Mouse (Mus musculus) brain, embryonic 14.5 days (tissue): ENCODE results near the gene Msi2. TPM values are rescaled to one million over a fixed set of nuclear protein-coding genes. Genes with fewer than 3 reads are reported as not detected.

Experiments
- DNase-seq: peaks from one replicate; pipeline ENCODE4 v3.0.0-alpha.2; 2011; ENCODE audit warnings: low read depth
- CTCF ChIP-seq: fragments of 200-500 bp; IDR thresholded peaks from 2 replicates; pipeline ENCODE4 v1.5.1; 2012; ENCODE audit warnings: inconsistent platforms, mild to moderate bottlenecking, moderate library complexity, borderline replicate concordance; ENCODE audit not compliant: insufficient read depth, insufficient read length; ENCODE audit errors: extremely low read depth
- POLR2A ChIP-seq: fragments of 200-500 bp; IDR thresholded peaks from 2 replicates; pipeline ENCODE4 v1.6.1; 2012; ENCODE audit warnings: mild to moderate bottlenecking, inconsistent platforms, borderline replicate concordance; ENCODE audit not compliant: poor library complexity, insufficient read depth, insufficient read length, severe bottlenecking; ENCODE audit errors: extremely low read depth
- polyA plus RNA-seq: library from polyadenylated mRNA; depleted of rRNA; stranded (reverse); fragments of >200 nt; gene quantifications from 2 replicates; pipeline ENCODE4 v1.2.3, GENCODE M21; 2012; rRNA removed

Msi2 gene
- 74.1 and 90.4 TPM in 2 replicates for polyA plus RNA-seq

DNA sequence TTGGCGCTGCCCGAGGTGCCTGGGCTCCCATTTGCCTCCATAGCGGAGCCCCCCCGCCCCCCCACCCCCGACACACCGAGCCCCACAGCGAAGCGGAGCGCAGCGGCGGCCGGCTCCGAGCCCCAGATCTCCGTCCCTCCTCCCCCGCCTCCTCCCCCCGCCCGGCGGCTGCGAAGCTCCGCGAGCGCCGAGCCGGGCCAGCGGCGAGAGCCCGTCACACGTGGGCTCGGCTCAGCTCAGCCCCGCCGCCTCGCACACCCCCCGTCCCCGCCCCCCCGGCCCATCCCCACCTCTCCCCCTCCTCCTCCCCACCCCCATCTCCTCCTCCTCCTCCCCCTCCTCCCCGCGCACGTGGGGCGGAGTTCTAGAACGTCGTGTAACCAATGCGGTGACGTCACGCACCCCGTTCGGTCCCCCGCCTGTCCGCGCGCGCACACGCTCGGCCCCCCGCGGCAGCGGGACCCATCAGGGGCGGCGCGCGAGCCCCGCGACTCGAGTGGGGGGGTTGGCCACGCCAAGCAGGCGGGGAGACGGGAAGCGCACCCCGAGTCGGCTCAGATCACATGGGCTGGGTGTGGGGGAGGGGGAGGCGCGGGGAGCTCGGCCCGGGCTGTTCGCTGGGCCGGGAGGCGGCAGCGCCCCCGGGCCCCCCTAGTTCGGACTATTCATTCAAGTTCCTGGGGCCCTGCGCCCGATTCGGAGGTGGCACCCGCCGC is at the start of gene Msi2:
TSS of gene Msi2 (minus strand) at position 464 of the 716 bp plus-strand sequence.
- TF ChIP-seq CTCF (no peak), POLR2A (peak; percentile 58)
- DNase-seq = peak; percentile 98

DNA sequence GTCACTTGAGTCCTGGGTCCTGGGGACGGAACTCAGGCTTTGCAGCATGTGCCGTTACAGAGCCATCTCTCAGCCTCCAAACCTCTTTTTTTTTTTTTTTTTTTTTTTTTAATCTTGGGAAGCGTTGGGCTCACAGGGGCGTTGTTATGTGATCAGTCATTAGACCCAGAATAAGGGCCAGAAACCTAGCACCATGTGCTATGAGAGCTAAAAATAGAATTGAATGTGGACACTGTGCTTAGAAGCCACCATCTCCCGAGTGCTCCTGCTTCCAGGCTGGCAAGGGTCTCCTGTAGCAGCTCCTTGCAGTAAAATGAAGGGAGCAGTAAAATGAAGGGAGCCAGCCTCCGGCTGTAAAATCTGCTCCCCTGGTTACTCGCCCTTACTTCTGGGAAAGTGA is 47.3 kb upstream of the Msi2 start:
- TF ChIP-seq CTCF (no peak), POLR2A (no peak)
- DNase-seq = no peak

DNA sequence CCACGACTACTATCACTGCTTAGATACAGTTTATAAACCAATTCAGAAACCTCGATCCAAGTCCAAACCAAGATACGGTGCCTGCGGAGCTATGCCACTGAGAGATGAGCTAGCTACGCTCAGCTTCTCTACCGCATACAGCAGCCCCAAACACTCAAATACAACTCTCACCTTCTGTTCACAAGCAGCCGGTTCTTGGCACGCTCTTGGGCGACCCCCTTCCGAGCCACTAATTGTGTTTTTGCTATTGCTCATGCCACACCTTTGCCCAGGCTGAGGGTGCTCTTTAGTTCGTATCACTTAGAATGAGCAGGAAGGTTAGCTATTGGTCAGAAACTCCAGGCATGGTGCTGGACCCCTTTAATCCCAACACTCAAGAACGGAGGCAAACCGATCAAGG is 45.1 kb upstream of the Msi2 start:
- TF ChIP-seq CTCF = no peak
- peak; percentile 60 for DNase-seq

DNA sequence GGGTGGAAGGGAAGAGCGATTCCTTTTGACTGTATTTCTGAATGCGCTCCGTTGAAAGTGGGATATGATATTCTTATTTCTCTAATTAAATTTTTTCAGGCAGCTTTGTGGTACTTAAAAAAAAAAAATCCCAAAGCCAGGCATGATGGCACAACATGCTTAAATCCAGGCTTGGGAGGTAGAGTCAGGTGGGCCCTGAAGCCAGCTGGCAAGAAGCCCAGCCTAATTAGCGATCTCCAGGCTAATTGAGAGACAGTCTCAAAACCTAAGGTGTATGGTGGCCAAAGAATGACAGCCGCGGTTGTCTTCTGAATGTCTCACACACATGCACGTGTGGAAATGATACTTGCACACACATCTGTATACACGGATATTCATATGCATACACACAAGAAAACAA is 41.2 kb upstream of the Msi2 start:
- DNase-seq = peak; percentile 89
- no peak for TF ChIP-seq POLR2A

DNA sequence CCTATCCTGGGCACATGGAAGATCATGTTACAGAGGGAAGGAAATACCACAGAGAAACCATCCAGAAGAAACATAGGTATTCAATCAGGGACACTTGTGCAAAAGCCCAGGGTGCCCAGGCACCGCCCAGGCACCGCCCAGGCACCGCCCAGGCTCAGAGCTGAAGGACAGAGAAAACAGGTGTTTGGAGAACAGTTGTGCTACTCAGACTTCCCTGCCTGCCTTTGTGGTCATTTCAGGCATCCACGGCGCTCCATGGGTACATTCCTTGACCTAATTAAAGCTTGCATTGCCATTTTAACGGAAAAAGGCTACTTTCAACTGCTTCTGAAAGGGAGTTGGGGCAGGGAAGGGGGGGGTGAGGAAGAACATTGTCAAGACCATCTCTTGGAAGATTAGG is 40.1 kb upstream of the Msi2 start:
- DNase-seq = peak; percentile 54

DNA sequence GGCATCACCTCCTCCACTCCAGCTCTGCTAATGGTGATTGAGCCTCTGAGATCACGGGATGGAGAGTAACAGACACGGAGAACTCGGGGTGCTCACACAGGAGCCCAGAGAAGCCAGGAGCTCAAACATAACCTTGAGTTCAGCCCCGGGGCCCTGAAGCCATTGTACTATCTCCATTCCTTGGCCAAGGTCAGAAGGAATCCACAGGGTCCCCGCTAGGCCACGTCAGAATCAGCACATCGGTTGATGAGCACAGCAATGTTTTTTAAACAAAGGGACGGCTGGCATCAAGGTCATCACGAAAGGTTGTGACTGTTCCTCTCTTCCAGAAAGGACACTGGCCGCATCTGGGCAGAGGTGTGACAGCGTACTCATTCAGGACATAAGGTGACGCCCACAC is 27.0 kb upstream of the Msi2 start:
- TF ChIP-seq POLR2A (no peak), CTCF (no peak)
- no peak for DNase-seq

More for the DNA sequence above, 40.1 kb upstream of the Msi2 start:
- TF ChIP-seq POLR2A (no peak), CTCF (no peak)

DNA sequence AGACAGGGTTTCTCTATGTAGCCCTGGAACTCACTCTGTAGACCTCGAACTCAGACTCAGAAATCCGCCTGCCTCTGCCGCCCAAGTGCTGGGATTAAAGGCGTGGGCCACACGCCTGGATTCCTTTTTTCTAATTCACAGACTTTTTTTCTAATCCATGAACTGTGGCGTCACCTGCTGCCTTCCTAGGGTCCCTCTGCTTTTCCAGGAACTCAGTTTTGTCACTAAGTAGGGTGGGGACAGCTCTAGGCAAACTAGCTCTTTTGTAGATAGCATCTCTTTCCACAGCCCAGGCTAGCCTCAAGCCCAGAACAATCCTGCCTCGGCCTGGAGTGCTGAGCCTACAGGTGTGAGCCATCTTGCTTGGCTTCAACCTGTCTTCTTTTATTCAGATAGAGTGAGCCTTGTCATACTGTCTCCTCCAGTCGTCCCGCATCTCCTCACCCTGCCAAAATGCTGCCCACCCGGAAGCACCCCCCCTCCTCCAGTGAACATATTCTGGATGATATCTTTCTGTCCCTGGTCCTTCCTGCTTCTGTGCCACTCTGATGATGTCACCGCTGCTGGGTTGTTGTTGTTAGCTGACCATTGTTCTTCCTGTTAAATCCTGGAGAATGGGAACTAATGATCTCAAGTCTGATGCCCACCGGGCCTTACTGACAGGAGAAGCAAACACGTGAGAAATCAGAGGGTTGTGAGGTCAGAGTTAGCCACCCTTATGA is 21.4 kb upstream of the Msi2 start:
- no peak for TF ChIP-seq POLR2A
- TF ChIP-seq CTCF = no peak
- no peak for DNase-seq

DNA sequence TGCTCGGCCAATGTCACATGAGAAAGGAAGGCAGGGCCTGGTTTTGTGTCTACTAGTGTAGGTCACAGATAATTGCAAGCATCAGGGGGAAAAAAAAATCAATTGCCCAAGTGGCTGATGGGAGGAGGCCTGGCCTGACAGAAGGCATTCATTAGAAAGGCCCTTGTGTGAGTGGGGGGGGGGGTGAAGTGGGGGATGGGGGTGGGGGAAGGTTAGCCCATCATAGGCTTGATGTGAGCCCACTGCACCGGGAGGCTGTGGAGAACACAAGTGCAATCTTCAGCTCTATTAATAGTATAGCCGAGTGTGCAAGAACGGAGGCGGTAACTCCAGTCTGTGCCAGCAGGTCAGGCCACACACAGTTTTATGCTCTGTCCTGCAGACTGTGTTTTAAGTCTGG is 11.1 kb upstream of the Msi2 start:
- DNase-seq = peak; percentile 53
- TF ChIP-seq CTCF (no peak), POLR2A (no peak)

DNA sequence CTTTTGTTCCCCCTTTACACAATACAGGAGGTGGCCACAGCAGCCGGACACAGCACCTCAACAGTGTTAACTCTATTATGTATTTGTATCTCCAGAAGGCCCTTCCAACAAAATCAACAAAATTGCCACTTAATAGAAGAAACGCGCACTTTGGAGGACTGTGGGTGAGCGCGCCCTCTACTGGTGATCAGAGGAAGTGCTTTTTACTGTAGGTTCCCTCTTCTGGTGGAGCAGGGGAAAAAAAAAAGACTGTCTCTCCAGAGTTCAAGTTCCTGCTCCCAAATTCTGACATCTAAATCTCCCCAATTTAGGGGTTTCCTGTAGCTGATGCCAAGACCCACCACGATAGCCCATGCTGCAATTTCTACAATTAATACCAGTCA is 10.2 kb upstream of the Msi2 start:
- TF ChIP-seq CTCF (peak; percentile 96), POLR2A (no peak)
- DNase-seq = peak; percentile 87

DNA sequence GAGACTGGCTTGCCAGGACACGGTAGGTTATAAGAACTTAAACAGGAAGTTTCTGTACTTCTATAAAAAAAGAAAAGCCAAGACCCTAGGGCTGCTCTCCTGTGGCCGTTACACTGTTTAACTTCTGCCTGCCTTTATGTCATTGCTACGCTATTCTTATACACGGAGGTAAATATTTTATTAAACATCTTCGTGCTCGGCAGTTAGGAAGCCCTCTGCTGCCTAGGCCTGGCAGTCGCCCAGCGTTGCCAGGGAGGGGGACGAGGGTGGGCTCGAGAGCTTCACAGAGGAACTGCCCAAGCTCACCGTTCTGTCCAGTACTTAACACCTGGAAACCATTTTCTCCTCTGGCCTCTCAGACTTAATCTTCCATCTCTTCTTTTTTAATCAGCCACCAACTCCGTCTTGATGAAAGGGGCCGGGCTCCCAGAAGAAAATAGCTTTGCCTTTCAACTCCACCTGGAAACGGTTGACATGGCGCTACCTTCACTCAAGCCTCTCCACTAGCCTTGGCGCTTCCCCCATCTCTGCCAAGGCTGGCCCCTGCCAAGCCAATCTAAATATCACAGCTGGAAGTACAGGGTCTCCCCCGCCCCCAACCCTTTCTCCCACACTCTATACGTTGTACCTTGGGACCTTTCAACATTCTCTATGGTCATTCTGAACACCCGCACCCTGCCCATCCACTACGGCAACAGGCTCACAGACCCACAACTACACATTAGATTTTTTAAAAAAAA is 9.6 kb upstream of the Msi2 start:
- TF ChIP-seq POLR2A (no peak), CTCF (no peak)
- peak; percentile 62 for DNase-seq

DNA sequence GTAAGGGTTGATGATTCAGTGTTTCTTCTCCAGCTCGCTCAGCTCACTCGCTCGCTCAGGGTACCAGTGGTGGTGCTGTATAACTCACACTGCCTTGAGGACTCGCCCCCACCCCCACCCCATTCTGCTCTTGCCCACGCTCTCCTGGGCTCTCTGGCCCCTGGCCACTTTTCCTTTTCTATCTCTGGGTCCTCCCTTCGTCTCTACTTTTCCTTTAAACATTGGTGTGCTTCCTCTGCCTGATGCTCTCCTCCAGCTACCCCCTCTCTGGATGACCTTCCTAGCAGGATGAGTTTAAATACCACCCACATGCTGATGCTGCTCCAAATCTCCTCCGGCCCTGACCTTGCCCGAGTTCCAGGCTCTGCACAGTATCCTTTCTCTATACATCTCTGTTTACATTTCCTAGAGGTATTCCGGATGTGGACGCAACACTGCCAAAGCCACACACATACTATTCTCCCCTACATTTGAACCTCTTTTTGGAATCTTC is 2.9 kb upstream of the Msi2 start:
- TF ChIP-seq CTCF (no peak), POLR2A (no peak)
- no peak for DNase-seq

DNA sequence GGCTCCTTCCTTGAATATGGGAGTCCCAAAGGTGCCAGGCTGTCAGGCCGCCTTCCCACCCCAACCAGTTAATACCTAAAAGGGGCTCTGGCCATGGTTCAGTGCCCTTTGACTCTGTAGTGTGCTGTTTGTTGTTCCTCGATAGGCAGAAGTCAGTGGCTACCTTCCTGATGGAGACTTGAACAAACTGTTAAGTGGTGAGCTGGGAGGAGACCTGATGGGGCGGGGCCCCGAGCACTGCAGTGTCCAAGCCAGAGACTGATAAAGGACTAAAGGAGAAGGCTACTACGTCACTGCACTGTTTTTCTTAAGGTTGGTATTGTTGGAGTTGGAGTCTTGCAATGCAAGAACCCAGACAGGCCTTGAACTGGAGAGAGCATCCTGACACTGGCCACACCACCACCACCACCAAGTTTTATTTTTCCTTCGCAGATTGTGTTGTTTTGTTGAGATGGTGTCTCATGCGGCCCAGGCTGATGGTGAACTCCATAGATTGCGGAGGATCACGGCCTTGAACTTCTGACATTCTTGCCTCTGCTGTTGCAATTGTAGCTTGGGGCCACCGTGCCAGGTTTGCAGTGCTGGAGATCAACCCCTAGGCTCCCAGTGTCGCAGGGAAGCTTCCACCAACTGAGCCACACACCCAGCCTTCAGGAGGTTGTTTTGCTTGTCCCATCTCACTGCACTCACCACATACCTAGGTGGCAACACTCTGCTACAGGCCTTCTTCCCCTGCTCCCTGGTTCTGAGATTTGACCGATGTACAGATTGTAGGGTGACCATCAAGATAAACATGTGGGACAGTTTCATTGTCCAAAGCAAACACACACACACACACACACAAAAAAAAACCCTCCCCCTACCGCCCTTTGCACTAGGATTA is 2.2 kb upstream of the Msi2 start:
- no peak for TF ChIP-seq POLR2A
- no peak for DNase-seq
